Mouse (Mus musculus) bone marrow macrophage, adult 2 months (primary cell): ENCODE measurements around the gene Fabp6.

Experiments
- CTCF ChIP-seq: IDR thresholded peaks from 2 replicates; pipeline ENCODE4 v1.5.1; 2012; ENCODE audit warnings: low read depth, mild to moderate bottlenecking, low read length, moderate library complexity
- POLR2A ChIP-seq: IDR thresholded peaks from 2 replicates; pipeline ENCODE4 v1.6.1; 2012; ENCODE audit warnings: mild to moderate bottlenecking, low read depth, low read length, borderline replicate concordance

GRCm38 (mm10) chr11:43604891-43605290, 3.6 kb upstream of the Fabp6 start:
- no peak for TF ChIP-seq CTCF
- no peak for TF ChIP-seq POLR2A
